Comparison of ENCODE assay signal across 8 mouse cellular contexts in the genomic region with DNA sequence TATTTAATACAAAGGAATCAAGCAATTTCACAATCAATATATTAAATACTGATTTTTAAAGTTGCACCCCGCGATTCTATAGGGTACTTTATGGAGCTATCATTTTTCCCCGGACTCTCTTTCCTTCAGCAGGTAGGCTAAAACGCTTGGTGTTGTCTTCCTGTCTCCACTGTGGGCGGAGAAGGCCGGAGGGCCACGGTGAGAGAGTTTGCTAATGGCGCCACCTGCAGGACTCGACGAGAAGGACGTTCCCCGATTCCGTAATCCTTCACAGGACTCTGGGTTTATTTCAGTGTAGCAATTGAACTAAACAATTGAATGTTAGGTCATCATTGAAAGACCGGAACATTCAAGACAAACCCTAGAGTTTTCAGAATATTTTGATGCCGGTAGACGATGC. TPM values are rescaled to one million over a fixed set of nuclear protein-coding genes. Genes with fewer than 3 reads are reported as not detected.
DNase-seq lines count a peak whose midpoint lies in the region; ATAC-seq and TF ChIP-seq lines count a peak whose summit lies in the region.

No protein-coding gene starts in this region.

- H3K4me2 ChIP-seq in heart, embryonic 16.5 days (ENCODE audit: low read depth, low read length) = peak overlapping the region; percentile 10; the same call in 1 of the 2 replicates

- ATAC-seq in heart, embryonic 16.5 days (replicated peaks; ENCODE audit: extremely low read depth, insufficient read depth, low FRiP score) = no peak
- ATAC-seq in megakaryocyte, adult 5-6 weeks (ENCODE audit: poor library complexity, severe bottlenecking) = peak; percentile 71
- ATAC-seq in erythroblast, adult 5-6 weeks (replicated peaks; ENCODE audit: low FRiP score, poor library complexity, severe bottlenecking) = no peak; the same call in 1 of the 2 replicates

- TF ChIP-seq EP300 in ES-Bruce4 (IDR thresholded peaks at IDR 0.05; ENCODE audit: insufficient read depth, low read depth, low read length) = 0 out of 2 replicates have a peak, but pooled peaks have one; percentile 52

- H3K4me3 ChIP-seq in ES-Bruce4 (ENCODE audit: low read depth, low read length) = no peak overlapping the region
- H3K4me3 ChIP-seq in heart, embryonic 16.5 days (ENCODE audit: low read length) = no peak overlapping the region

- H3K9me3 ChIP-seq in ES-Bruce4 (replicated peaks; ENCODE audit: control insufficient read depth, insufficient read depth, low read length, poor library complexity, severe bottlenecking) = no peaks in the 10 kb centered on the region
- H3K9me3 ChIP-seq in heart, embryonic 16.5 days (replicated peaks; ENCODE audit: control insufficient read depth, low read length) = peaks cover 3% of the 10 kb centered on the region; the same call in 1 of the 2 replicates

- no peak overlapping the region for H3K9ac ChIP-seq in ES-Bruce4 (ENCODE audit: low read depth, poor library complexity, severe bottlenecking)
- no peak overlapping the region for H3K9ac ChIP-seq in heart, embryonic 16.5 days (ENCODE audit: low read length)

- no peaks in the 10 kb centered on the region for H3K4me1 ChIP-seq in ES-Bruce4 (ENCODE audit: control insufficient read depth, insufficient read depth, low read length)
- peaks cover 8% of the 10 kb centered on the region for H3K4me1 ChIP-seq in heart, embryonic 16.5 days (ENCODE audit: control insufficient read depth, insufficient read depth, low read length)

- no peak for TF ChIP-seq POLR2A in ES-Bruce4 (IDR thresholded peaks at IDR 0.05; ENCODE audit: insufficient read depth, low read length)

- no peaks in the 10 kb centered on the region for H3K36me3 ChIP-seq in ES-Bruce4 (ENCODE audit: control insufficient read depth, insufficient read depth, low read length, poor library complexity, severe bottlenecking)
- H3K36me3 ChIP-seq in heart, embryonic 16.5 days (ENCODE audit: control insufficient read depth, insufficient read depth) = no peaks in the 10 kb centered on the region

- H3K27me3 ChIP-seq in ES-Bruce4 (ENCODE audit: control insufficient read depth, insufficient read depth, low read length, poor library complexity, severe bottlenecking) = no peaks in the 10 kb centered on the region
- peaks cover 65% of the 10 kb centered on the region for H3K27me3 ChIP-seq in heart, embryonic 16.5 days (ENCODE audit: control insufficient read depth, insufficient read depth, low read length)

- WGBS in heart, embryonic 16.5 days = 2% methylated on average over 16 of the region's 16 CpGs
- 3% methylated on average over 16 of the region's 16 CpGs for WGBS in large intestine, adult 2 months

- peak; percentile 66 to 90 for DNase-seq in adrenal gland, adult (ENCODE audit: inconsistent age in 2 of 2, low spot score in 1 of 2)
- peak; percentile 91 for DNase-seq in embryo, embryonic 10.5 days (ENCODE audit: low spot score)
- peak; percentile 28 for DNase-seq in large intestine, adult 2 months (ENCODE audit: low read depth, low spot score)
- peak; percentile 69 for DNase-seq in retina, postnatal 7 days (ENCODE audit: low read depth, low spot score)

- no peak overlapping the region for H3K27ac ChIP-seq in ES-Bruce4 (ENCODE audit: insufficient read depth, low read length)
- no peak overlapping the region for H3K27ac ChIP-seq in heart, embryonic 16.5 days (ENCODE audit: low read length)

- TF ChIP-seq CTCF in ES-Bruce4 (IDR thresholded peaks at IDR 0.05; ENCODE audit: low read depth, low read length) = peak; percentile 93

RNA-seq across cellular contexts. Expression of a gene that starts 12.2 kb away (rescaled TPM):
- 5.7 and 7.1 TPM in 2 replicates for polyA plus RNA-seq in ES-Bruce4 (2011; ENCODE audit: insufficient read depth, insufficient read length, low read depth, missing spikeins)
- polyA plus RNA-seq in heart, embryonic 16.5 days (2015; fragmentation: Nextera tagmentation; extraction: Ambion mirVana) = not detected in 2 replicates
- 0.08 and 0.09 TPM in 2 replicates for polyA plus RNA-seq in large intestine, adult 2 months (2012; rRNA removed)
- not detected in 2 replicates for total RNA-seq in megakaryocyte, adult 5-6 weeks (2015)
- total RNA-seq in megakaryocyte, adult 5-6 weeks (2017) = not detected in 2 replicates
- 1.0 TPM in 1 of 2 replicates, not detected in the other for total RNA-seq in erythroblast, adult 5-6 weeks (2015; ENCODE audit: low replicate concordance)
- total RNA-seq in erythroblast, adult 5-6 weeks (2017; ENCODE audit: low replicate concordance) = not detected in 2 replicates

Comparison
In these comparisons a context has a peak if more than half of its experiments do, and no peak if none do; other contexts are left out.
1. DNase-seq: peak in every context shown above with its lines; median percentile 91 in embryo, embryonic 10.5 days; 78 in adrenal gland, adult; 69 in retina, postnatal 7 days; 28 in large intestine, adult 2 months.